Mouse (Mus musculus): ENCODE measurements around the gene Zfyve21.

DNA sequence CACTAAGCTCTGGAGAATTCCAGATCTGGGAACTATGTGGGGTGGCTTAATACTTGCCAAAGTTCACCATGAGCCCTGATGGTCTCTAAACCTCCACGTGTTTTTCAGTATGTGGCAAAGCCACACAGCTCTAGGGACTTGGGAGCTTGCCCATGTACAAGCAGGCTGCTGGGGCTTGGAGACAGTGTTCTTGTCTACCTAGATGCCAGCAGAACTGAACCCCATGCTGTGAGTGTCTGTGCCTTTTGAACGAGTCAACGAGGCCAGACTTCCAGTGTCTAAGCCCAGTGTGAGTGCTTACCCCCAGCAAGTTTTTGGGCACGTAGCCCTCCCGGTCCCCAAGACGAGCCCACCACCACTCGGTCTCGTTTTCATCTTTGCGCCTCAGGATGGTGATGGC is 16.0 kb downstream of the Zfyve21 start:
- no peak for TF ChIP-seq CTCF (IDR thresholded peaks at IDR 0.05; ENCODE audit: borderline replicate concordance, insufficient read depth, low read depth, low read length)
- no peak for TF ChIP-seq POLR2A (IDR thresholded peaks at IDR 0.05; ENCODE audit: borderline replicate concordance, insufficient read depth, low read length)

All from cerebellum, adult 2 months (tissue).